Mouse (Mus musculus) forebrain, postnatal 0 days (tissue): ENCODE measurements around the gene Olfr1223. TPM values are rescaled to one million over a fixed set of nuclear protein-coding genes. Genes with fewer than 3 reads are reported as not detected.

Experiments used
- ATAC-seq: fragments of 200-750 bp; cut with Nextera tagmentation; 2 replicates; pipeline ENCODE4 v1.8.0; 2017; ENCODE audit warnings: mild to moderate bottlenecking, moderate library complexity
- DNase-seq: peaks from one replicate; pipeline ENCODE4 v3.0.0-alpha.2; 2015
- H3K27ac ChIP-seq: fragments of 300-500 bp; sonication (generic); 2 replicates; pipeline ENCODE4 v1.5.1; 2014; ENCODE audit warnings: low read depth, mild to moderate bottlenecking, antibody characterized with exemption, low read length, moderate library complexity, mixed read lengths
- H3K27me3 ChIP-seq: fragments of 300-500 bp; sonication (generic); 2 replicates; pipeline ENCODE4 v1.6.1; 2014; ENCODE audit warnings: mild to moderate bottlenecking, low read length, mixed read lengths; ENCODE audit not compliant: insufficient read depth
- H3K36me3 ChIP-seq: fragments of 300-500 bp; sonication (generic); 2 replicates; pipeline ENCODE4 v1.6.1; 2014; ENCODE audit warnings: mild to moderate bottlenecking, moderate library complexity; ENCODE audit not compliant: insufficient read depth
- H3K4me1 ChIP-seq: fragments of 300-500 bp; sonication (generic); 2 replicates; pipeline ENCODE4 v1.6.1; 2014; ENCODE audit warnings: antibody characterized with exemption; ENCODE audit not compliant: insufficient read depth
- H3K4me2 ChIP-seq: fragments of 300-500 bp; sonication (generic); 2 replicates; pipeline ENCODE4 v1.6.1; 2014; ENCODE audit warnings: low read depth, mild to moderate bottlenecking, moderate library complexity
- H3K4me3 ChIP-seq: fragments of 300-500 bp; sonication (generic); 2 replicates; pipeline ENCODE4 v1.5.1; 2014; ENCODE audit warnings: low read depth, low read length, mixed read lengths
- H3K9ac ChIP-seq: fragments of 300-500 bp; sonication (generic); 2 replicates; pipeline ENCODE4 v1.6.1; 2014; ENCODE audit warnings: mild to moderate bottlenecking
- H3K9me3 ChIP-seq: fragments of 300-500 bp; sonication (generic); 2 replicates; pipeline ENCODE4 v1.6.1; 2016; ENCODE audit warnings: low read length
- CTCF ChIP-seq: sonication (generic); IDR thresholded peaks from 2 replicates; pipeline ENCODE4 v1.5.1; 2016; ENCODE audit warnings: antibody characterized with exemption, control low read depth, low read depth
- WGBS: fragments of 180-500 bp; shearing (Covaris S2); extraction: QIAGEN DNeasy Blood & Tissue Kit; methylation state at CpG from one replicate; pipeline ENCODE4 v1.1.7; 2014; 5-methylcytosine and 5-hydroxymethylcytosine counted together
- polyA plus RNA-seq: library from polyadenylated mRNA; unstranded; fragments of >200 nt; fragmentation: Nextera tagmentation; extraction: Ambion mirVana; gene quantifications from 2 replicates; pipeline ENCODE4 v1.2.1, GENCODE M21; 2015
- total RNA-seq: library from RNA; depleted of rRNA; stranded (reverse); fragments of >200 nt; gene quantifications from 2 replicates; pipeline ENCODE4 v1.2.3, GENCODE M21; 2014; rRNA removed

Olfr1223 gene
- total and polyA plus RNA-seq, 2 experiments from 2014 or later = not detected

- no peak for TF ChIP-seq CTCF
- DNase-seq (no peak), ATAC-seq (no peak)
- no peak within 1 kb of the TSS for H3K4me2 ChIP-seq
- WGBS = 94% methylated on average over 2 of the region's 2 CpGs
- no peaks in the 10 kb centered on the region for H3K27me3 ChIP-seq
- no peaks in the 10 kb centered on the region for H3K36me3 ChIP-seq
- H3K4me1 ChIP-seq = no peaks in the 10 kb centered on the region
- H3K4me3 ChIP-seq = no peak within 1 kb of the TSS
- no peak within 1 kb of the TSS for H3K27ac ChIP-seq
- no peak within 1 kb of the TSS for H3K9ac ChIP-seq
- no peaks in the 10 kb centered on the region for H3K9me3 ChIP-seq
These were observed 34.2 kb downstream of the Olfr1223 start, which contains the start of gene Olfr1221 for GRCm38 (mm10) chr2:89117183-89117582. TSS of gene Olfr1221 (minus strand) at chr2:89117283.

GRCm38 (mm10) chr2:89106735-89107134 lies 44.6 kb downstream of the Olfr1223 start, which contains the start of gene Olfr1220:
TSS of gene Olfr1220 (minus strand) at chr2:89106835.
- H3K4me3 ChIP-seq = no peak within 1 kb of the TSS
- H3K27ac ChIP-seq = no peak within 1 kb of the TSS
- TF ChIP-seq CTCF = no peak
- H3K9me3 ChIP-seq = no peaks in the 10 kb centered on the region
- ATAC-seq (no peak), DNase-seq (no peak)
- H3K9ac ChIP-seq = no peak within 1 kb of the TSS
- H3K36me3 ChIP-seq = no peaks in the 10 kb centered on the region
- no peaks in the 10 kb centered on the region for H3K27me3 ChIP-seq
- no peak within 1 kb of the TSS for H3K4me2 ChIP-seq
- WGBS = 74% methylated on average over 3 of the region's 3 CpGs
- no peaks in the 10 kb centered on the region for H3K4me1 ChIP-seq

- H3K4me3 ChIP-seq = no peak overlapping the region
- no peak for TF ChIP-seq CTCF
- ATAC-seq = no peak
- H3K4me1 ChIP-seq = no peaks in the 10 kb centered on the region
- H3K36me3 ChIP-seq = no peaks in the 10 kb centered on the region
- no peaks in the 10 kb centered on the region for H3K27me3 ChIP-seq
- H3K27ac ChIP-seq = no peak overlapping the region
- DNase-seq = no peak
- no peak overlapping the region for H3K4me2 ChIP-seq
- H3K9ac ChIP-seq = no peak overlapping the region
- no peaks in the 10 kb centered on the region for H3K9me3 ChIP-seq
These were observed 45.7 kb downstream of the Olfr1223 start for GRCm38 (mm10) chr2:89105651-89106050.

- no peaks in the 10 kb centered on the region for H3K4me1 ChIP-seq
- H3K27ac ChIP-seq = no peak overlapping the region
- H3K4me3 ChIP-seq = no peak overlapping the region
- 100% methylated on average over 1 of the region's 1 CpGs for WGBS
- no peaks in the 10 kb centered on the region for H3K36me3 ChIP-seq
- no peak overlapping the region for H3K4me2 ChIP-seq
- no peaks in the 10 kb centered on the region for H3K27me3 ChIP-seq
- no peak overlapping the region for H3K9ac ChIP-seq
- no peaks in the 10 kb centered on the region for H3K9me3 ChIP-seq
- DNase-seq = no peak
- no peak for ATAC-seq
- no peak for TF ChIP-seq CTCF
These were observed 57.5 kb downstream of the Olfr1223 start for GRCm38 (mm10) chr2:89093848-89094247.

Other genes with a start within 250 kb of the Olfr1223 start
- gene Olfr1208, start 249.2 kb downstream of the Olfr1223 start, total RNA-seq = not detected in 2 replicates
- gene Olfr1208, start 249.2 kb downstream of the Olfr1223 start, polyA plus RNA-seq = not detected in 2 replicates
- gene Olfr1209, start 236.4 kb downstream of the Olfr1223 start, total RNA-seq = not detected in 2 replicates
- gene Olfr1209, start 236.4 kb downstream of the Olfr1223 start, polyA plus RNA-seq = not detected in 2 replicates
- gene Olfr1211, start 213.4 kb downstream of the Olfr1223 start, total RNA-seq = not detected in 2 replicates
- gene Olfr1211, start 213.4 kb downstream of the Olfr1223 start, polyA plus RNA-seq = not detected in 2 replicates
- not detected in 2 replicates for gene Olfr1212, start 197.6 kb downstream of the Olfr1223 start, total RNA-seq
- not detected in 2 replicates for gene Olfr1212, start 197.6 kb downstream of the Olfr1223 start, polyA plus RNA-seq
- not detected in 2 replicates for gene Gm13762, start 171.3 kb downstream of the Olfr1223 start, total RNA-seq
- gene Gm13762, start 171.3 kb downstream of the Olfr1223 start, polyA plus RNA-seq = not detected in 2 replicates
- not detected in 2 replicates for gene Olfr1214, start 158.9 kb downstream of the Olfr1223 start, total RNA-seq
- not detected in 2 replicates for gene Olfr1214, start 158.9 kb downstream of the Olfr1223 start, polyA plus RNA-seq
- gene Olfr1215, start 144.6 kb downstream of the Olfr1223 start, total RNA-seq = not detected in 2 replicates
- gene Olfr1215, start 144.6 kb downstream of the Olfr1223 start, polyA plus RNA-seq = not detected in 2 replicates
- gene Olfr1216, start 133.2 kb downstream of the Olfr1223 start, total RNA-seq = not detected in 2 replicates
- not detected in 2 replicates for gene Olfr1216, start 133.2 kb downstream of the Olfr1223 start, polyA plus RNA-seq
- not detected in 2 replicates for gene Olfr1217, start 119.5 kb downstream of the Olfr1223 start, total RNA-seq
- not detected in 2 replicates for gene Olfr1217, start 119.5 kb downstream of the Olfr1223 start, polyA plus RNA-seq
- gene Olfr1218, start 90.4 kb downstream of the Olfr1223 start, total RNA-seq = not detected in 2 replicates
- gene Olfr1218, start 90.4 kb downstream of the Olfr1223 start, polyA plus RNA-seq = not detected in 2 replicates
- gene Olfr1219, start 68.0 kb downstream of the Olfr1223 start, total RNA-seq = not detected in 2 replicates
- gene Olfr1219, start 68.0 kb downstream of the Olfr1223 start, polyA plus RNA-seq = not detected in 2 replicates
- not detected in 2 replicates for gene Olfr1220, start 44.7 kb downstream of the Olfr1223 start, total RNA-seq
- gene Olfr1220, start 44.7 kb downstream of the Olfr1223 start, polyA plus RNA-seq = not detected in 2 replicates
- not detected in 2 replicates for gene Olfr1221, start 34.3 kb downstream of the Olfr1223 start, total RNA-seq
- gene Olfr1221, start 34.3 kb downstream of the Olfr1223 start, polyA plus RNA-seq = not detected in 2 replicates
- not detected in 2 replicates for gene Olfr1222, start 18.5 kb downstream of the Olfr1223 start, total RNA-seq
- not detected in 2 replicates for gene Olfr1222, start 18.5 kb downstream of the Olfr1223 start, polyA plus RNA-seq
- not detected in 2 replicates for gene Olfr1224-ps1, start 12.5 kb upstream of the Olfr1223 start, total RNA-seq
- gene Olfr1224-ps1, start 12.5 kb upstream of the Olfr1223 start, polyA plus RNA-seq = not detected in 2 replicates
- not detected in 2 replicates for gene Olfr1225, start 23.1 kb upstream of the Olfr1223 start, total RNA-seq
- not detected in 2 replicates for gene Olfr1225, start 23.1 kb upstream of the Olfr1223 start, polyA plus RNA-seq
- gene Olfr1226, start 48.5 kb upstream of the Olfr1223 start, total RNA-seq = not detected in 2 replicates
- gene Olfr1226, start 48.5 kb upstream of the Olfr1223 start, polyA plus RNA-seq = not detected in 2 replicates
- not detected in 2 replicates for gene Olfr1228, start 102.5 kb upstream of the Olfr1223 start, total RNA-seq
- gene Olfr1228, start 102.5 kb upstream of the Olfr1223 start, polyA plus RNA-seq = not detected in 2 replicates
- gene Olfr1229, start 136.5 kb upstream of the Olfr1223 start, total RNA-seq = not detected in 2 replicates
- not detected in 2 replicates for gene Olfr1229, start 136.5 kb upstream of the Olfr1223 start, polyA plus RNA-seq
- not detected in 2 replicates for gene Olfr1230, start 145.7 kb upstream of the Olfr1223 start, total RNA-seq
- not detected in 2 replicates for gene Olfr1230, start 145.7 kb upstream of the Olfr1223 start, polyA plus RNA-seq
- not detected in 2 replicates for gene Olfr1231, start 155.5 kb upstream of the Olfr1223 start, total RNA-seq
- not detected in 2 replicates for gene Olfr1231, start 155.5 kb upstream of the Olfr1223 start, polyA plus RNA-seq
- gene Olfr1232, start 178.1 kb upstream of the Olfr1223 start, total RNA-seq = not detected in 2 replicates
- gene Olfr1232, start 178.1 kb upstream of the Olfr1223 start, polyA plus RNA-seq = not detected in 2 replicates
- not detected in 2 replicates for gene Olfr1233, start 190.8 kb upstream of the Olfr1223 start, total RNA-seq
- gene Olfr1233, start 190.8 kb upstream of the Olfr1223 start, polyA plus RNA-seq = not detected in 2 replicates
- gene Olfr1234, start 213.3 kb upstream of the Olfr1223 start, total RNA-seq = not detected in 2 replicates
- gene Olfr1234, start 213.3 kb upstream of the Olfr1223 start, polyA plus RNA-seq = not detected in 2 replicates